Mouse (Mus musculus): ENCODE results near the gene Tmem189. TPM values are rescaled to one million over a fixed set of nuclear protein-coding genes. Genes with fewer than 3 reads are reported as not detected.

Tmem189 gene
- 6.0 TPM for polyA plus RNA-seq (2014; fragmentation: Illumina TruSeq; extraction: RNeasy Lipid Tissue Mini Kit (QIAGEN cat#74804); ENCODE audit: low read depth, low replicate concordance)

GRCm38 (mm10) chr2:167689501-167690218 is at the start of gene Tmem189:
Gene Tmem189, minus strand, starts transcription at chr2:167689822.

GRCm38 (mm10) chr2:167688498-167689451 is 847 bp downstream of the Tmem189 start, which contains the start of gene Cebpb:
Gene Cebpb, plus strand, starts transcription at chr2:167688915.

GRCm38 (mm10) chr2:167661270-167662203 is 28.1 kb downstream of the Tmem189 start, which contains the start of gene Gm20431:
Gene Gm20431, minus strand, starts transcription at chr2:167661496.

GRCm38 (mm10) chr2:167631591-167632448 is 57.8 kb downstream of the Tmem189 start, which contains the start of gene Ube2v1:
Gene Ube2v1, minus strand, starts transcription at chr2:167632095.

Other genes starting within 250 kb of the Tmem189 start
- 22.4 TPM for gene Rnf114, start 197.2 kb downstream of the Tmem189 start, polyA plus RNA-seq (2014; fragmentation: Illumina TruSeq; extraction: RNeasy Lipid Tissue Mini Kit (QIAGEN cat#74804); ENCODE audit: low read depth, low replicate concordance)
- gene Spata2, start 196.9 kb downstream of the Tmem189 start, polyA plus RNA-seq (2014; fragmentation: Illumina TruSeq; extraction: RNeasy Lipid Tissue Mini Kit (QIAGEN cat#74804); ENCODE audit: low read depth, low replicate concordance) = 5.5 TPM
- 0.47 TPM for gene Snai1, start 151.6 kb downstream of the Tmem189 start, polyA plus RNA-seq (2014; fragmentation: Illumina TruSeq; extraction: RNeasy Lipid Tissue Mini Kit (QIAGEN cat#74804); ENCODE audit: low read depth, low replicate concordance)
- 83.5 TPM for gene Ube2v1, start 57.7 kb downstream of the Tmem189 start, polyA plus RNA-seq (2014; fragmentation: Illumina TruSeq; extraction: RNeasy Lipid Tissue Mini Kit (QIAGEN cat#74804); ENCODE audit: low read depth, low replicate concordance)
- gene Gm20431, start 28.3 kb downstream of the Tmem189 start, polyA plus RNA-seq (2014; fragmentation: Illumina TruSeq; extraction: RNeasy Lipid Tissue Mini Kit (QIAGEN cat#74804); ENCODE audit: low read depth, low replicate concordance) = not detected
- gene Cebpb, start 907 bp downstream of the Tmem189 start, polyA plus RNA-seq (2014; fragmentation: Illumina TruSeq; extraction: RNeasy Lipid Tissue Mini Kit (QIAGEN cat#74804); ENCODE audit: low read depth, low replicate concordance) = 96.5 TPM
- 38.7 TPM for gene Ptpn1, start 242.2 kb upstream of the Tmem189 start, polyA plus RNA-seq (2014; fragmentation: Illumina TruSeq; extraction: RNeasy Lipid Tissue Mini Kit (QIAGEN cat#74804); ENCODE audit: low read depth, low replicate concordance)